Mouse (Mus musculus) hindbrain, postnatal 0 days (tissue): ENCODE data around the gene Tcea3. TPM values are rescaled to one million over a fixed set of nuclear protein-coding genes. Genes with fewer than 3 reads are reported as not detected.

ENCODE experiments used
- ATAC-seq: fragments of 200-750 bp; cut with Nextera tagmentation; 2 replicates; pipeline ENCODE4 v1.8.0; 2017; ENCODE audit warnings: mild to moderate bottlenecking, moderate TSS enrichment, moderate library complexity
- DNase-seq: peaks from one replicate; pipeline ENCODE4 v3.0.0-alpha.2; 2015; ENCODE audit warnings: low spot score
- H3K27ac ChIP-seq: fragments of 300-500 bp; sonication (generic); 2 replicates; pipeline ENCODE4 v1.5.1; 2014; ENCODE audit warnings: mild to moderate bottlenecking
- H3K27me3 ChIP-seq: fragments of 300-500 bp; sonication (generic); 2 replicates; pipeline ENCODE4 v1.6.1; 2014; ENCODE audit warnings: low read length, mixed read lengths; ENCODE audit not compliant: insufficient read depth
- H3K36me3 ChIP-seq: fragments of 300-500 bp; sonication (generic); 2 replicates; pipeline ENCODE4 v1.6.1; 2014; ENCODE audit warnings: low read length, mixed read lengths; ENCODE audit not compliant: insufficient read depth
- H3K4me1 ChIP-seq: fragments of 300-500 bp; sonication (generic); 2 replicates; pipeline ENCODE4 v1.6.1; 2014; ENCODE audit warnings: antibody characterized with exemption, low read length, mixed read lengths; ENCODE audit not compliant: insufficient read depth
- H3K4me2 ChIP-seq: fragments of 300-500 bp; sonication (generic); 2 replicates; pipeline ENCODE4 v1.6.1; 2014; ENCODE audit warnings: low read depth, mild to moderate bottlenecking, low read length, moderate library complexity, mixed read lengths
- H3K4me3 ChIP-seq: fragments of 300-500 bp; sonication (generic); 2 replicates; pipeline ENCODE4 v1.5.1; 2014; ENCODE audit warnings: low read length
- H3K9ac ChIP-seq: fragments of 300-500 bp; sonication (generic); replicated peaks from 2 replicates; pipeline ENCODE4 v1.6.1; 2014; ENCODE audit warnings: mild to moderate bottlenecking, low read length, moderate library complexity, mixed read lengths
- H3K9me3 ChIP-seq: fragments of 300-500 bp; sonication (generic); 2 replicates; pipeline ENCODE4 v1.6.1; 2016; ENCODE audit warnings: low read length, mixed read lengths
- CTCF ChIP-seq: IDR thresholded peaks from 2 replicates; pipeline ENCODE4 v1.5.1; 2016; ENCODE audit warnings: antibody characterized with exemption, control low read depth, low read depth
- WGBS: fragments of 180-500 bp; shearing (Covaris S2); extraction: QIAGEN DNeasy Blood & Tissue Kit; methylation state at CpG from one replicate; pipeline ENCODE4 v1.1.7; 2014; 5-methylcytosine and 5-hydroxymethylcytosine counted together
- polyA plus RNA-seq: library from polyadenylated mRNA; unstranded; fragments of >200 nt; fragmentation: Nextera tagmentation; extraction: Ambion mirVana; gene quantifications from 2 replicates; pipeline ENCODE4 v1.2.1, GENCODE M21; 2015
- total RNA-seq: library from RNA; depleted of rRNA; stranded (reverse); fragments of >200 nt; gene quantifications from 2 replicates; pipeline ENCODE4 v1.2.3, GENCODE M21; 2014

The Tcea3 gene
- total and polyA plus RNA-seq, 2 experiments from 2014 or later: 2.2 to 3.3 TPM

- DNase-seq (no peak), ATAC-seq (no peak)
- Histone ChIP-seq H3K27ac (no peak overlapping the region), H3K4me1 (no peaks in the 10 kb centered on the region), H3K4me3 (no peak overlapping the region), H3K27me3 (no peaks in the 10 kb centered on the region), H3K36me3 (peaks cover 29% of the 10 kb centered on the region), H3K4me2 (no peak overlapping the region), H3K9me3 (no peaks in the 10 kb centered on the region), H3K9ac (no peak overlapping the region)
- TF ChIP-seq CTCF: no peak
- WGBS: 64% methylated on average over 7 of the region's 7 CpGs
These were observed 48.4 kb downstream of the Tcea3 start for GRCm38 (mm10) chr4:136295941-136296340.

DNA sequence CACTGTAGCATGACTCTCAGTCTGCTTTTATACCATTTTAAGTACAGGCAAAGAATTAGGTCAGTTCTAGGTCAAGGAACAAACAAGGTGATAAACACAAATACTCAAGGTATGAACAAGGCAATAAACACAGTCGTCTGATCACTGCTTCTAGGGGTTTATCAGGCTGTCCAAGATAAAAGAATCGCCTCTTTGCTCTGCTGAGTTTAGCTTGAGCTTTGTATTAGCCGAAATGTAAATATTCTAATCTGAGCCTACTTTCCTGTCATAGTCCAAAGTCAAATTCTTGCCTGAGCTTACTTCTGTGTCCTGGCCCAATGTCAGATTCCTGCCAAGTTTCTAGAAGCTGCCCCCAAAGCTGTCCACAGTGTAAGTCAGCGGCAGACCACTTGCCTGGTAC, 54.9 kb downstream of the Tcea3 start:
- no peaks in the 10 kb centered on the region for H3K4me1 ChIP-seq
- DNase-seq (no peak), ATAC-seq (no peak)
- H3K9ac ChIP-seq: no peak overlapping the region
- no peaks in the 10 kb centered on the region for H3K27me3 ChIP-seq
- no peak overlapping the region for H3K4me3 ChIP-seq
- H3K36me3 ChIP-seq: no peaks in the 10 kb centered on the region
- H3K27ac ChIP-seq: no peak overlapping the region
- 82% methylated on average over 4 of the region's 4 CpGs for WGBS
- no peaks in the 10 kb centered on the region for H3K9me3 ChIP-seq
- no peak overlapping the region for H3K4me2 ChIP-seq
- TF ChIP-seq CTCF: no peak

- Histone ChIP-seq H3K36me3 (no peaks in the 10 kb centered on the region), H3K27me3 (no peaks in the 10 kb centered on the region), H3K9ac (no peak overlapping the region), H3K4me2 (no peak overlapping the region), H3K27ac (no peak overlapping the region), H3K4me3 (no peak overlapping the region), H3K4me1 (no peaks in the 10 kb centered on the region), H3K9me3 (no peaks in the 10 kb centered on the region)
- no peak for TF ChIP-seq CTCF
- ATAC-seq (no peak), DNase-seq (no peak)
- WGBS: 45% methylated on average over 2 of the region's 2 CpGs
These were observed 56.7 kb downstream of the Tcea3 start for GRCm38 (mm10) chr4:136304181-136304580.

DNA sequence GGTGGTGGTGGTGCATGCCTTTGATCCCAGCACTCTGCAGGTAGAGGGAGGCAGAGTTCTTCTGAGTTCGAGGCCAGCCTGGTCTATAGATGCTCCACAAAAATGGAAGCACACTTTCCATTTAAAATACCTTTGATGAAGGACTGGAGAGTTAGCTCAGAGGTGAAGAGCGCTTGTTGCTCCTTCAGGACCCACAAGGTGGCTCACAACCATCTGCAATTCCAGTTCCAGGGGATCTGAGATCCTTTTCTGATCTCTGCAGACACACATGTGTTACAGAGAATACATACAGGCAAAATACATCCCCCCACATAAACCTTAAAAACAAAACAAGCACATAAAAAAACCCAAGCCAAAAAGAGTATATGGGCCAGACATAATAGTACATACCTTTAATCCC, 60.8 kb downstream of the Tcea3 start:
- Histone ChIP-seq H3K4me2 (no peak overlapping the region), H3K27me3 (no peaks in the 10 kb centered on the region), H3K36me3 (no peaks in the 10 kb centered on the region), H3K9me3 (no peaks in the 10 kb centered on the region), H3K4me3 (no peak overlapping the region), H3K4me1 (0 out of 2 replicates have a peak, but pooled peaks cover 7% of the 10 kb centered on the region), H3K27ac (no peak overlapping the region), H3K9ac (no peak overlapping the region)
- ATAC-seq (no peak), DNase-seq (peak; percentile 34)
- 70% methylated on average over 2 of the region's 2 CpGs for WGBS
- TF ChIP-seq CTCF: peak; percentile 34; the same call in 1 of the 2 replicates

DNA sequence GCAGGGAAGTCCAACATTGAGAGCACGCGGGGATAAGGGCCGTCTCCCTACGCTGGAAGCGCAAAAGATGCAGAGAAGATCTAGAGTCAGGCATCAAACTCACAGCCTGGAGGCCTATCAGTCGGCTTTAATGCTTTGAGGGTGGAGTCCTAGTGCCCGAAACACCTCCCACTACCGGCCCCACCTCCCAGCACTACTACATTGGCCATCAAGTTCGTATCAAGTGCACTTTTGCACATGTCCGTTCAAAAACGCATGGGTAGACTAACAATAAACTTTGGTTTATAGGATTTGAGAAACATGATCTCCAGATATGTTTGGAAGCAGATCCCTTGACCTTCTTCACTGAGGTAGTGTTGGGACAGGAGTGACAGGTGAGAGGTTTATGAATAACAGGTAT, 62.3 kb downstream of the Tcea3 start:
- DNase-seq (peak; percentile 32), ATAC-seq (no peak)
- Histone ChIP-seq H3K27ac (peak overlapping the region; percentile 98; the same call in 1 of the 2 replicates), H3K27me3 (no peaks in the 10 kb centered on the region), H3K4me1 (0 out of 2 replicates have a peak, but pooled peaks cover 11% of the 10 kb centered on the region), H3K9ac (peak overlapping the region; percentile 98), H3K36me3 (no peaks in the 10 kb centered on the region), H3K4me3 (peak overlapping the region; percentile 100), H3K9me3 (no peaks in the 10 kb centered on the region), H3K4me2 (peak overlapping the region; percentile 70)
- 6% methylated on average over 11 of the region's 11 CpGs for WGBS
- no peak for TF ChIP-seq CTCF

- TF ChIP-seq CTCF: no peak
- DNase-seq: peak; percentile 99
- H3K4me2 ChIP-seq: peak within 1 kb of the TSS; percentile 89
- peak within 1 kb of the TSS; percentile 100 for H3K4me3 ChIP-seq
- no peaks in the 10 kb centered on the region for H3K36me3 ChIP-seq
- H3K4me1 ChIP-seq: 0 out of 2 replicates have a peak, but pooled peaks cover 11% of the 10 kb centered on the region
- no peaks in the 10 kb centered on the region for H3K27me3 ChIP-seq
- peak within 1 kb of the TSS; percentile 98 for H3K9ac ChIP-seq
- peak within 1 kb of the TSS; percentile 98 for H3K27ac ChIP-seq
- ATAC-seq: peak; percentile 100
- WGBS: under 1% methylated on average over 65 of the region's 65 CpGs
- H3K9me3 ChIP-seq: no peaks in the 10 kb centered on the region
These were observed 62.9 kb downstream of the Tcea3 start, which contains the start of gene Hnrnpr for GRCm38 (mm10) chr4:136310229-136311041. Gene Hnrnpr (plus strand): TSS chr4:136310942.
